In the genomic region with DNA sequence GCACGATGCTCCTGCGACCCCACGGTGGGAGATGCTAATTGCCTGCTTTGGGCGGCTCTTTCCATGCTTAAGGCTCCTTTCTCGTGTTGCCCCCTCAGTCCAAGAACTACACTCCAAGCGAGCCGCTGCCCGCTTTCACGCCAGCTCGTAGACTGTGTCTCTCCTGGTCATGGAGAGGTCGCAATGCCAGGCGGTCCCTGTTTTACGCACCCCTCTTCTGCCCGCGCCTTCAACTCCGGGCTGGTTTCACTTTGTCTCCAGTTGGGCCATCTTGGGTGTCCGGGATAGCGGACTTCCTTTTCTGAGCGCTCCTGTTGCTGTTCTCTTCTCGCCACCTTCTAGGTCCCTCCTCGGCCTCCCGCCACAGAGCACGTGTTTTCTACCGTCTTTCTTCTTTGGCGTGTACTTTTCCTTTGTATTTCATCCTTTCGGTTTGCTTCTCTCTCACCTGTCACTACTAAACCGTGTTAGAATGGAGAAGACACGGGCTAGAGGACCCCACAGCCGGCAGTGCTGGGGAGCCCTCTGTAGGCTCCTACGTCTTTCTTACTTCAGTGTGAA, we compare ENCODE assay signal across 7 mouse cellular contexts. TPM values are rescaled to one million over a fixed set of nuclear protein-coding genes. Genes with fewer than 3 reads are reported as not detected.
A peak's percentile ranks its signal among the peaks of the same experiment; 100 is the strongest.
DNase-seq lines count a peak whose midpoint lies in the region; ATAC-seq lines count a peak whose summit lies in the region.

No protein-coding gene starts in this region.

- peak overlapping the region; percentile 32; the same call in 1 of the 2 replicates for H3K9ac ChIP-seq in embryonic facial prominence, embryonic 12.5 days
- peak overlapping the region; percentile 54 for H3K9ac ChIP-seq in liver, embryonic 13.5 days

- H3K36me3 ChIP-seq in embryonic facial prominence, embryonic 12.5 days: no peaks in the 10 kb centered on the region
- H3K36me3 ChIP-seq in liver, embryonic 13.5 days: no peaks in the 10 kb centered on the region

- peaks cover 21% of the 10 kb centered on the region for H3K4me1 ChIP-seq in embryonic facial prominence, embryonic 12.5 days
- peaks cover 17% of the 10 kb centered on the region for H3K4me1 ChIP-seq in liver, embryonic 13.5 days (replicated peaks)

- peaks cover 26% of the 10 kb centered on the region for H3K27me3 ChIP-seq in embryonic facial prominence, embryonic 12.5 days
- peaks cover 89% of the 10 kb centered on the region for H3K27me3 ChIP-seq in liver, embryonic 13.5 days

- peak overlapping the region; percentile 46 for H3K4me3 ChIP-seq in embryonic facial prominence, embryonic 12.5 days
- H3K4me3 ChIP-seq in liver, embryonic 13.5 days (replicated peaks): peak overlapping the region; percentile 65

- H3K4me2 ChIP-seq in embryonic facial prominence, embryonic 12.5 days (replicated peaks): peak overlapping the region; percentile 87
- peak overlapping the region; percentile 84 for H3K4me2 ChIP-seq in liver, embryonic 13.5 days

- DNase-seq in urinary bladder, postnatal 14 days (ENCODE audit: low spot score): peak; percentile 12
- DNase-seq in urinary bladder, adult 18-20 months (ENCODE audit: low spot score in 2 of 2): no peak
- DNase-seq in liver, embryonic 13.5 days: no peak
- DNase-seq in c-Kit-positive CD71-positive TER-119-positive erythroid progenitor cells, embryonic 14.5 days (ENCODE audit: low spot score): no peak

- H3K9me3 ChIP-seq in embryonic facial prominence, embryonic 12.5 days: no peaks in the 10 kb centered on the region
- no peaks in the 10 kb centered on the region for H3K9me3 ChIP-seq in liver, embryonic 13.5 days (replicated peaks)

- WGBS in embryonic facial prominence, embryonic 12.5 days: 4% methylated on average over 30 of the region's 30 CpGs
- 3% methylated on average over 30 of the region's 30 CpGs for WGBS in liver, embryonic 13.5 days (ENCODE audit: insufficient replicate concordance)

- H3K27ac ChIP-seq in embryonic facial prominence, embryonic 12.5 days: no peak overlapping the region
- no peak overlapping the region for H3K27ac ChIP-seq in liver, embryonic 13.5 days

- peak; percentile 19; the same call in 1 of the 2 replicates for ATAC-seq in embryonic facial prominence, embryonic 12.5 days (ENCODE audit: insufficient number of reproducible peaks, insufficient read depth, low FRiP score, low TSS enrichment)
- ATAC-seq in hematopoietic stem cell, adult 5-6 weeks (replicated peaks in 1 of 2; ENCODE audit: insufficient read depth in 1 of 2, low FRiP score in 2 of 2, low TSS enrichment in 1 of 2, low read depth in 1 of 2, poor library complexity in 2 of 2, severe bottlenecking in 2 of 2): peak; percentile 40 to 59
- peak; percentile 58 for ATAC-seq in liver, embryonic 13.5 days (ENCODE audit: low read depth)
- peak; percentile 60 for ATAC-seq in monocyte, adult 5-6 weeks (replicated peaks; ENCODE audit: insufficient number of reproducible peaks, low FRiP score, low TSS enrichment, poor library complexity, severe bottlenecking)

RNA-seq across cellular contexts. Expression of a gene that starts 46.9 kb away (rescaled TPM):
- polyA plus RNA-seq in embryonic facial prominence, embryonic 12.5 days (2016; fragmentation: Nextera tagmentation; extraction: Ambion mirVana): 76.1 and 79.3 TPM in 2 replicates
- 145 and 151 TPM in 2 replicates for total RNA-seq in hematopoietic stem cell, adult 5-6 weeks (2017)
- polyA plus RNA-seq in liver, embryonic 13.5 days (2015; fragmentation: Nextera tagmentation; extraction: Ambion mirVana): 127 and 146 TPM in 2 replicates
- total RNA-seq in monocyte, adult 5-6 weeks (2017): 66.1 to 119 TPM (median 109 TPM) in 3 replicates
